ENCODE assay signal across 15 mouse cellular contexts in the genomic region with DNA sequence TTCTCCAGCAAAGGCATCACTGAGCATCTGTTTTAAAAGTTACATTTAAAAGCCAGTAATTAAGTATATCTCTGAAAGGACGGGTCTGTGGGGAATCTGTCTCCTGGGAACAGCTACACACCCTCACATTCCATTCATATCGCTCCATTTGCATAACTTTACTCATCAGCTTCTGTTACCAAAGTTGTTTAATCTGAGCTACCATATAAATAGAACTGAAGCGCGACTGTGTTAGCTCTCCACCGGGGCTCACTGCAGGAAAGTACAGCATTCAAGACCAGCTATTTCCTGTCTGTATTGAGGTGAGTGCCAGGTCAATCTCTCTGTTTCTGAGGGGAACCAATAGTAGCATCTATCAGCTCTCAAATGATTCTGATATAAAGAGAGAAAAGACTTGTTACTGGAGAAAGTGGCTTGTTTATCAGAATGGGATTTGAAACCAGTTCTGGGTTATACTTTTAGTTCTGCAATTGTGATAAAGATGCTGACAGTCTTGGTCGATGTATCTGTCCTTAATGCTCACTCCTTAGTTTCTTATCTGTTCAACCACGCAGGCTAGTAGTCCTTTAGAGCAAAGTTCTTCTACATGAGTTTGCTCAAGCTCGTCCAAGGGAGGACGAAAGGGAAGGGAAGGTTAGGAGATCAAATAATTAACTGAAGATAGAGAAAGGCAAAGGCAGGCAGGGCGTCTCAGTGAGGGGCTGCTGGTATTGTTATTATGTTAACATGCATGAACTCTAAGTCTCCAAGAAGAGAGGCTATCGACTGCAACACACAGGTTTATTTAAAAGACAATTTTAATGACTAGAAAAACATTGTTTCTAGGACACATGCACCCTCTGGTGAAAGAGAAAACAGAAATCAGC. TPM values are rescaled to one million over a fixed set of nuclear protein-coding genes. Genes with fewer than 3 reads are reported as not detected.
DNase-seq lines count a peak whose midpoint lies in the region; ATAC-seq and TF ChIP-seq lines count a peak whose summit lies in the region.
"Had no signal": no experiment of that assay in that cellular context is flagged by ENCODE, and none has a peak within 500 bp of the region (broad histone marks: within the 10 kb centered on the region; RNA-seq: fewer than 3 reads in every experiment).

No protein-coding gene starts in this region.

- H3K9ac ChIP-seq in kidney, postnatal 0 days (ENCODE audit: low read depth, low read length): no peak overlapping the region
- H3K9ac ChIP-seq: lung, embryonic 14.5 days had no signal

- intact Hi-C loops in gastrocnemius, adult 2 months (cut with DNase I): loop anchor here (5.0 kb wide), 1 partner anchor 37 kb away; no protein-coding TSS in a partner anchor

- 9% methylated on average over 11 of the region's 11 CpGs for WGBS in kidney, postnatal 0 days

- H3K4me1 ChIP-seq in kidney, postnatal 0 days (replicated peaks; ENCODE audit: insufficient read depth, low read length): peaks cover 3% of the 10 kb centered on the region; the same call in 1 of the 2 replicates

- no peak for TF ChIP-seq CTCF in gastrocnemius, adult 2 months (IDR thresholded peaks at IDR 0.05)
- no peak for TF ChIP-seq CTCF in kidney, postnatal 0 days (IDR thresholded peaks at IDR 0.05; ENCODE audit: low read depth)

- no peak for DNase-seq in gastrocnemius, adult 2 months
- no peak for DNase-seq in gastrocnemius, adult 8-10 months (ENCODE audit: low spot score in 2 of 2)
- DNase-seq in kidney, postnatal 0 days (ENCODE audit: low spot score): peak; percentile 52
- no peak for DNase-seq in kidney, postnatal 14 days
- DNase-seq in 3T3-L1 (ENCODE audit: low read depth, low spot score) (peak; percentile 45), WW6 (ENCODE audit: low read depth, low spot score) (peak; percentile 24), adipocyte (ENCODE audit: low spot score) (no peak)
- no peak for DNase-seq in gastrocnemius, adult 18-20 months (ENCODE audit: low spot score)
- DNase-seq: gastrocnemius, postnatal 14 days; lung, embryonic 14.5 days; thymus, postnatal 25 days had no signal

- H3K4me3 ChIP-seq in gastrocnemius, adult 2 months: no peak overlapping the region
- no peak overlapping the region for H3K4me3 ChIP-seq in kidney, postnatal 0 days (replicated peaks; ENCODE audit: low read depth, low read length)

- peak overlapping the region; percentile 5; the same call in 1 of the 2 replicates for H3K4me2 ChIP-seq in kidney, postnatal 0 days (ENCODE audit: low read length)
- H3K4me2 ChIP-seq: lung, embryonic 14.5 days had no signal

- no peak for ATAC-seq in kidney, postnatal 0 days (replicated peaks; ENCODE audit: low FRiP score, low read depth)

- no peaks in the 10 kb centered on the region for H3K9me3 ChIP-seq in kidney, postnatal 0 days (replicated peaks; ENCODE audit: low read length)

- H3K36me3 ChIP-seq in kidney, postnatal 0 days (ENCODE audit: insufficient read depth, low read length): no peaks in the 10 kb centered on the region

- H3K27ac ChIP-seq in gastrocnemius, adult 2 months: peak overlapping the region; percentile 56
- peak overlapping the region; percentile 19 for H3K27ac ChIP-seq in kidney, postnatal 0 days

- H3K27me3 ChIP-seq in kidney, postnatal 0 days (ENCODE audit: insufficient read depth, low read length): no peaks in the 10 kb centered on the region

RNA-seq across cellular contexts. Expression of a gene that starts 20.9 kb away (rescaled TPM):
- 1 to 10 TPM; 5.7 to 5.9 TPM for total RNA-seq in gastrocnemius, adult 2 months (2021)
- 1 to 10 TPM; 3.3 to 6.4 (median 5.3) TPM for total RNA-seq in gastrocnemius, adult 8-10 months (2022)
- polyA plus RNA-seq in kidney, postnatal 0 days (2015; fragmentation: Nextera tagmentation; extraction: Ambion mirVana): 61.8 and 63.7 TPM in 2 replicates
- total RNA-seq in gastrocnemius, adult 18-20 months (2021): 1 to 10 TPM; 3.8 to 8.0 TPM
- total RNA-seq: common myeloid progenitor, adult 5-6 weeks had no signal

RNA-seq across cellular contexts. Expression of a gene that starts 57.8 kb away (rescaled TPM):
- total RNA-seq in gastrocnemius, adult 2 months (2021): not detected
- total RNA-seq in gastrocnemius, adult 8-10 months (2022): not detected
- polyA plus RNA-seq in kidney, postnatal 0 days (2015; fragmentation: Nextera tagmentation; extraction: Ambion mirVana): not detected in 2 replicates
- total RNA-seq in gastrocnemius, adult 18-20 months (2021): not detected
- total RNA-seq: common myeloid progenitor, adult 5-6 weeks; gastrocnemius, postnatal 14 days; left cerebral cortex, adult 8-10 months had no signal
- polyA plus RNA-seq: C2C12; intestine, embryonic 14.5 days; lung, embryonic 14.5 days had no signal

Comparison
In these comparisons a context has a peak if more than half of its experiments do, and no peak if none do; other contexts are left out.
1. DNase-seq: peak in kidney, postnatal 0 days (single experiment), 3T3-L1 (single experiment) and WW6 (single experiment); none in gastrocnemius, adult 2 months (single experiment), gastrocnemius, adult 8-10 months (0 of 2), kidney, postnatal 14 days (single experiment), adipocyte (single experiment) and gastrocnemius, adult 18-20 months (single experiment).